Mouse (Mus musculus): ENCODE results near the gene Tpst1. TPM values are rescaled to one million over a fixed set of nuclear protein-coding genes. Genes with fewer than 3 reads are reported as not detected.

Tpst1 gene
- polyA plus RNA-seq, 1 experiment from 2014 or later, result 58.3 TPM

GRCm38 (mm10) chr5:130037752-130038455 lies 35.2 kb upstream of the Tpst1 start:
- H3K9ac ChIP-seq (ENCODE audit: low read depth, low read length), result no peak overlapping the region
- H3K4me1 ChIP-seq (ENCODE audit: control insufficient read depth, insufficient read depth, low read depth, low read length), result no peaks in the 10 kb centered on the region
- no peaks in the 10 kb centered on the region for H3K9me3 ChIP-seq (ENCODE audit: control insufficient read depth, low read length)
- H3K4me3 ChIP-seq (ENCODE audit: low read length), result no peak overlapping the region
- no peak for ATAC-seq
- WGBS, result 65% methylated on average over 19 of the region's 19 CpGs
- no peak overlapping the region for H3K4me2 ChIP-seq (ENCODE audit: low read length)
- no peaks in the 10 kb centered on the region for H3K27me3 ChIP-seq (replicated peaks; ENCODE audit: control insufficient read depth, insufficient read depth, low read length)
- peaks cover 29% of the 10 kb centered on the region for H3K36me3 ChIP-seq (ENCODE audit: control insufficient read depth, insufficient read depth, low read length)
- no peak overlapping the region for H3K27ac ChIP-seq (ENCODE audit: low read depth, low read length)

GRCm38 (mm10) chr5:130040797-130041196 lies 32.3 kb upstream of the Tpst1 start:
- Histone ChIP-seq H3K36me3 (ENCODE audit: control insufficient read depth, insufficient read depth, low read length) (peaks cover 28% of the 10 kb centered on the region), H3K4me2 (ENCODE audit: low read length) (no peak overlapping the region), H3K9ac (ENCODE audit: low read depth, low read length) (no peak overlapping the region), H3K4me3 (ENCODE audit: low read length) (no peak overlapping the region), H3K9me3 (ENCODE audit: control insufficient read depth, low read length) (no peaks in the 10 kb centered on the region), H3K4me1 (ENCODE audit: control insufficient read depth, insufficient read depth, low read depth, low read length) (no peaks in the 10 kb centered on the region), H3K27ac (ENCODE audit: low read depth, low read length) (no peak overlapping the region), H3K27me3 (replicated peaks; ENCODE audit: control insufficient read depth, insufficient read depth, low read length) (no peaks in the 10 kb centered on the region)
- 93% methylated on average over 4 of the region's 4 CpGs for WGBS
- ATAC-seq, result no peak

GRCm38 (mm10) chr5:130041262-130041661 lies 31.9 kb upstream of the Tpst1 start:
- no peak overlapping the region for H3K4me2 ChIP-seq (ENCODE audit: low read length)
- peaks cover 28% of the 10 kb centered on the region for H3K36me3 ChIP-seq (ENCODE audit: control insufficient read depth, insufficient read depth, low read length)
- no peaks in the 10 kb centered on the region for H3K9me3 ChIP-seq (ENCODE audit: control insufficient read depth, low read length)
- no peak for ATAC-seq
- 88% methylated on average over 4 of the region's 4 CpGs for WGBS
- H3K9ac ChIP-seq (ENCODE audit: low read depth, low read length), result no peak overlapping the region
- H3K4me1 ChIP-seq (ENCODE audit: control insufficient read depth, insufficient read depth, low read depth, low read length), result no peaks in the 10 kb centered on the region
- H3K27ac ChIP-seq (ENCODE audit: low read depth, low read length), result no peak overlapping the region
- no peaks in the 10 kb centered on the region for H3K27me3 ChIP-seq (replicated peaks; ENCODE audit: control insufficient read depth, insufficient read depth, low read length)
- no peak overlapping the region for H3K4me3 ChIP-seq (ENCODE audit: low read length)

GRCm38 (mm10) chr5:130043741-130044140 lies 29.4 kb upstream of the Tpst1 start:
- no peaks in the 10 kb centered on the region for H3K9me3 ChIP-seq (ENCODE audit: control insufficient read depth, low read length)
- H3K9ac ChIP-seq (ENCODE audit: low read depth, low read length), result no peak overlapping the region
- 94% methylated on average over 3 of the region's 3 CpGs for WGBS
- no peak overlapping the region for H3K4me2 ChIP-seq (ENCODE audit: low read length)
- no peaks in the 10 kb centered on the region for H3K4me1 ChIP-seq (ENCODE audit: control insufficient read depth, insufficient read depth, low read depth, low read length)
- ATAC-seq, result no peak
- no peak overlapping the region for H3K4me3 ChIP-seq (ENCODE audit: low read length)
- no peak overlapping the region for H3K27ac ChIP-seq (ENCODE audit: low read depth, low read length)
- H3K36me3 ChIP-seq (ENCODE audit: control insufficient read depth, insufficient read depth, low read length), result peaks cover 31% of the 10 kb centered on the region
- H3K27me3 ChIP-seq (replicated peaks; ENCODE audit: control insufficient read depth, insufficient read depth, low read length), result no peaks in the 10 kb centered on the region

- Histone ChIP-seq H3K4me1 (ENCODE audit: control insufficient read depth, insufficient read depth, low read depth, low read length) (no peaks in the 10 kb centered on the region), H3K27me3 (replicated peaks; ENCODE audit: control insufficient read depth, insufficient read depth, low read length) (no peaks in the 10 kb centered on the region), H3K27ac (ENCODE audit: low read depth, low read length) (no peak overlapping the region), H3K9ac (ENCODE audit: low read depth, low read length) (no peak overlapping the region), H3K4me2 (ENCODE audit: low read length) (no peak overlapping the region), H3K36me3 (ENCODE audit: control insufficient read depth, insufficient read depth, low read length) (peaks cover 31% of the 10 kb centered on the region), H3K9me3 (ENCODE audit: control insufficient read depth, low read length) (no peaks in the 10 kb centered on the region), H3K4me3 (ENCODE audit: low read length) (no peak overlapping the region)
- ATAC-seq, result no peak
- WGBS, result 67% methylated on average over 7 of the region's 7 CpGs
These were observed 28.9 kb upstream of the Tpst1 start for GRCm38 (mm10) chr5:130044201-130044695.

- H3K9ac ChIP-seq (ENCODE audit: low read depth, low read length), result no peak overlapping the region
- peaks cover 24% of the 10 kb centered on the region for H3K36me3 ChIP-seq (ENCODE audit: control insufficient read depth, insufficient read depth, low read length)
- no peak overlapping the region for H3K4me2 ChIP-seq (ENCODE audit: low read length)
- no peaks in the 10 kb centered on the region for H3K27me3 ChIP-seq (replicated peaks; ENCODE audit: control insufficient read depth, insufficient read depth, low read length)
- WGBS, result 86% methylated on average over 7 of the region's 7 CpGs
- H3K4me3 ChIP-seq (ENCODE audit: low read length), result no peak overlapping the region
- H3K9me3 ChIP-seq (ENCODE audit: control insufficient read depth, low read length), result no peaks in the 10 kb centered on the region
- H3K4me1 ChIP-seq (ENCODE audit: control insufficient read depth, insufficient read depth, low read depth, low read length), result no peaks in the 10 kb centered on the region
- no peak overlapping the region for H3K27ac ChIP-seq (ENCODE audit: low read depth, low read length)
- no peak for ATAC-seq
These were observed 27.0 kb upstream of the Tpst1 start for GRCm38 (mm10) chr5:130046100-130046499.

GRCm38 (mm10) chr5:130046589-130046988 lies 26.5 kb upstream of the Tpst1 start:
- Histone ChIP-seq H3K9ac (ENCODE audit: low read depth, low read length) (no peak overlapping the region), H3K9me3 (ENCODE audit: control insufficient read depth, low read length) (no peaks in the 10 kb centered on the region), H3K4me2 (ENCODE audit: low read length) (no peak overlapping the region), H3K4me3 (ENCODE audit: low read length) (no peak overlapping the region), H3K27me3 (replicated peaks; ENCODE audit: control insufficient read depth, insufficient read depth, low read length) (no peaks in the 10 kb centered on the region), H3K4me1 (ENCODE audit: control insufficient read depth, insufficient read depth, low read depth, low read length) (no peaks in the 10 kb centered on the region), H3K27ac (ENCODE audit: low read depth, low read length) (no peak overlapping the region), H3K36me3 (ENCODE audit: control insufficient read depth, insufficient read depth, low read length) (peaks cover 29% of the 10 kb centered on the region)
- 83% methylated on average over 10 of the region's 10 CpGs for WGBS
- ATAC-seq, result no peak

- Histone ChIP-seq H3K36me3 (ENCODE audit: control insufficient read depth, insufficient read depth, low read length) (peaks cover 25% of the 10 kb centered on the region), H3K4me2 (ENCODE audit: low read length) (no peak overlapping the region)
- WGBS, result 84% methylated on average over 6 of the region's 6 CpGs
These were observed 26.1 kb upstream of the Tpst1 start for GRCm38 (mm10) chr5:130047013-130047412.

GRCm38 (mm10) chr5:130048786-130049520 lies 24.2 kb upstream of the Tpst1 start:
- 78% methylated on average over 15 of the region's 15 CpGs for WGBS
- ATAC-seq, result 0 out of 2 replicates have a peak, but pooled peaks have one; percentile 30
- Histone ChIP-seq H3K4me2 (ENCODE audit: low read length) (no peak overlapping the region), H3K27ac (ENCODE audit: low read depth, low read length) (peak overlapping the region; percentile 44), H3K9ac (ENCODE audit: low read depth, low read length) (no peak overlapping the region), H3K4me3 (ENCODE audit: low read length) (no peak overlapping the region), H3K9me3 (ENCODE audit: control insufficient read depth, low read length) (no peaks in the 10 kb centered on the region), H3K36me3 (ENCODE audit: control insufficient read depth, insufficient read depth, low read length) (peaks cover 20% of the 10 kb centered on the region), H3K4me1 (ENCODE audit: control insufficient read depth, insufficient read depth, low read depth, low read length) (no peaks in the 10 kb centered on the region), H3K27me3 (replicated peaks; ENCODE audit: control insufficient read depth, insufficient read depth, low read length) (no peaks in the 10 kb centered on the region)

More at GRCm38 (mm10) chr5:130047013-130047412, 26.1 kb upstream of the Tpst1 start:
- no peak for ATAC-seq
- H3K4me1 ChIP-seq (ENCODE audit: control insufficient read depth, insufficient read depth, low read depth, low read length), result no peaks in the 10 kb centered on the region
- no peaks in the 10 kb centered on the region for H3K9me3 ChIP-seq (ENCODE audit: control insufficient read depth, low read length)
- H3K9ac ChIP-seq (ENCODE audit: low read depth, low read length), result no peak overlapping the region
- no peak overlapping the region for H3K4me3 ChIP-seq (ENCODE audit: low read length)
- no peaks in the 10 kb centered on the region for H3K27me3 ChIP-seq (replicated peaks; ENCODE audit: control insufficient read depth, insufficient read depth, low read length)
- no peak overlapping the region for H3K27ac ChIP-seq (ENCODE audit: low read depth, low read length)

All from hindbrain, embryonic 16.5 days (tissue).